Mouse (Mus musculus): Measurements from ENCODE around the gene Cpped1. TPM values are rescaled to one million over a fixed set of nuclear protein-coding genes. Genes with fewer than 3 reads are reported as not detected.

The Cpped1 gene
- polyA plus RNA-seq (2015; fragmentation: Nextera tagmentation; extraction: Ambion mirVana): 9.8 and 12.8 TPM in 2 replicates

DNA sequence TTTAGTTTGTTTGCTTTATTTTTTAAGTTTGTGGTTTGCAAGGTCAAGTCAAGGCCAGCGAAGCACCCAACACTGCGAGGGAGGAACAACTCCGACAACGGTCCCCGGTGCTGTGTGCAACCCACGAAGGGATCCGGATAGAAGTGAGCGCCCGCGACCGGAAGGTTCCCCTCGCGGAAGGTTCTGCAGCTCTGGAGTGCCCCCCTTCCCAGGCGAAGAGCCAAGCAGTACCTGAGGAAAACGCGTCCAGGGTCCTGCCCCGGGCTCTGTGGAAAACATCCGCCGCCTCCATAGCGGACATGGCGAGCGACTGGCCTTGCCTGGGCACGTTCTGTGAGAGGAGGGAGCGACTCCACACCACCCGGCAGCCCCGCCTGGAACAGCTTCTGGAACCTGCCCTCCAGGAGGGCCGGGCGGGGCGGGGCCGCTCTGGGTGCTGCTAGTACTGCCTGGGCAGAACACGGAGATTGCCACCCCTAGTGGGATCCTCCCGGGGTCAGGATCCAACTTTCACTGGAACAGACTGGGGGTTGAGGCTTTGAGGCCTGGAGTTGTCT, at the start of gene Cpped1:
Gene Cpped1 (minus strand): TSS at position 411 of the 557 bp plus-strand sequence.
- peak within 1 kb of the TSS; percentile 79 for H3K27ac ChIP-seq
- WGBS (ENCODE audit: insufficient replicate concordance): 1% methylated on average over 32 of the region's 32 CpGs
- peak within 1 kb of the TSS; percentile 79 for H3K4me2 ChIP-seq
- H3K4me3 ChIP-seq (replicated peaks): peak within 1 kb of the TSS; percentile 79
- ATAC-seq (ENCODE audit: low read depth): peak; percentile 96
- no peaks in the 10 kb centered on the region for H3K9me3 ChIP-seq (replicated peaks)
- H3K36me3 ChIP-seq: no peaks in the 10 kb centered on the region
- DNase-seq: peak; percentile 80
- 0 out of 2 replicates have a peak, but pooled peaks cover 3% of the 10 kb centered on the region for H3K27me3 ChIP-seq
- peak within 1 kb of the TSS; percentile 83 for H3K9ac ChIP-seq
- H3K4me1 ChIP-seq (replicated peaks): peaks cover 15% of the 10 kb centered on the region

DNA sequence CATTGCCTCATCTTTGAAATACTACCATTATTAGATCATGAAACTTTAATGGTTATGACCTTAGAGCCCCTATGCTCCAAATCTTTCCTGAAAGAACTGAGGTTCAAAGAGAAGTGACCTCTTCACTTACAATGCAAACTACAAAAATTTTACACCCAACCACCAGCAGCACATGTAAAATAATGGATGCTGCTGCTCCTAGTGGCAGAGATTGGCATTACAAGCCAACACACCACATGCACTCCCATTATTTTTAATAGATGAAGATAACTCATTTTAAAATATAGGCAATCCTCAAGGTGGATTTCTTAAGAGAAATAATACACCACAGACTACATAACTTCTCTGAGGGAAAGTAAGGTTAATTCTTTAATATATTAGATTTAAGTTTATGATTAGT, 31.2 kb upstream of the Cpped1 start:
- H3K9me3 ChIP-seq (replicated peaks): peaks cover 4% of the 10 kb centered on the region; the same call in 1 of the 2 replicates
- H3K4me1 ChIP-seq (replicated peaks): no peaks in the 10 kb centered on the region
- DNase-seq: peak; percentile 4
- no peak overlapping the region for H3K9ac ChIP-seq
- no peak overlapping the region for H3K4me2 ChIP-seq
- H3K4me3 ChIP-seq (replicated peaks): no peak overlapping the region
- no peaks in the 10 kb centered on the region for H3K36me3 ChIP-seq
- no peak for ATAC-seq (ENCODE audit: low read depth)
- H3K27me3 ChIP-seq: no peaks in the 10 kb centered on the region
- H3K27ac ChIP-seq: no peak overlapping the region

GRCm38 (mm10) chr16:11910801-11911200, 1.6 kb upstream of the Cpped1 start:
- H3K4me3 ChIP-seq (replicated peaks): no peak overlapping the region
- DNase-seq (no peak), ATAC-seq (ENCODE audit: low read depth) (no peak)
- 62% methylated on average over 3 of the region's 3 CpGs for WGBS (ENCODE audit: insufficient replicate concordance)
- no peaks in the 10 kb centered on the region for H3K36me3 ChIP-seq
- H3K4me1 ChIP-seq (replicated peaks): peaks cover 15% of the 10 kb centered on the region
- no peak overlapping the region for H3K4me2 ChIP-seq
- H3K27me3 ChIP-seq: 0 out of 2 replicates have a peak, but pooled peaks cover 5% of the 10 kb centered on the region
- no peaks in the 10 kb centered on the region for H3K9me3 ChIP-seq (replicated peaks)
- no peak overlapping the region for H3K27ac ChIP-seq
- H3K9ac ChIP-seq: no peak overlapping the region

DNA sequence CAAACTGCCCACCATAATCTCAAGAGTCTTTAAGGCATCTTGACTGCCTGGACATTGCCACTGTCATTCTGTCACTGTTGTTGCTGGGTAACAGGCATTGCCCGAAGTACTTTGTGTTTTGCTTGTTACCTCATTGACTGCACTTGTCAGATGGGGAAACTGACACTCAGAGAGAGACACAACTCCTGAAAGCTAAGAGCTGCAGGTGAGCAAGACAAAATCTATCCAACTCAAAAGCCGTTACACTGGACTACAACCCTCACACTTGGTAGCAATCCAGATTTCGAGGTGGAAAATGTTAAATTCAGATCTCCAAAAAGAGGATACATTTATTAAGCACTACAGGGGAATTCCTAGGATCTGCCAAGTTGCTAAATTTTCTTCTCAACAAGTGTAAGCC, 572 bp upstream of the Cpped1 start:
- no peak overlapping the region for H3K4me3 ChIP-seq (replicated peaks)
- no peaks in the 10 kb centered on the region for H3K36me3 ChIP-seq
- WGBS (ENCODE audit: insufficient replicate concordance): 60% methylated on average over 3 of the region's 3 CpGs
- 0 out of 2 replicates have a peak, but pooled peaks cover 5% of the 10 kb centered on the region for H3K27me3 ChIP-seq
- H3K4me1 ChIP-seq (replicated peaks): peaks cover 15% of the 10 kb centered on the region
- H3K9me3 ChIP-seq (replicated peaks): no peaks in the 10 kb centered on the region
- H3K4me2 ChIP-seq: peak overlapping the region; percentile 79
- no peak for DNase-seq
- peak overlapping the region; percentile 83; the same call in 1 of the 2 replicates for H3K9ac ChIP-seq
- ATAC-seq (ENCODE audit: low read depth): no peak
- no peak overlapping the region for H3K27ac ChIP-seq

- peak overlapping the region; percentile 79 for H3K27ac ChIP-seq
- peak overlapping the region; percentile 83 for H3K9ac ChIP-seq
- no peaks in the 10 kb centered on the region for H3K27me3 ChIP-seq
- ATAC-seq (ENCODE audit: low read depth) (peak; percentile 48), DNase-seq (no peak)
- peak overlapping the region; percentile 79 for H3K4me3 ChIP-seq (replicated peaks)
- H3K9me3 ChIP-seq (replicated peaks): no peaks in the 10 kb centered on the region
- no peaks in the 10 kb centered on the region for H3K36me3 ChIP-seq
- peak overlapping the region; percentile 79 for H3K4me2 ChIP-seq
- WGBS (ENCODE audit: insufficient replicate concordance): 19% methylated on average over 11 of the region's 11 CpGs
- peaks cover 15% of the 10 kb centered on the region for H3K4me1 ChIP-seq (replicated peaks)
These were observed 707 bp downstream of the Cpped1 start for GRCm38 (mm10) chr16:11908461-11909014.

- no peaks in the 10 kb centered on the region for H3K27me3 ChIP-seq
- peak overlapping the region; percentile 79 for H3K4me3 ChIP-seq (replicated peaks)
- DNase-seq (no peak), ATAC-seq (ENCODE audit: low read depth) (no peak)
- no peaks in the 10 kb centered on the region for H3K9me3 ChIP-seq (replicated peaks)
- peak overlapping the region; percentile 83 for H3K9ac ChIP-seq
- peak overlapping the region; percentile 79 for H3K4me2 ChIP-seq
- peaks cover 1% of the 10 kb centered on the region; the same call in 1 of the 2 replicates for H3K36me3 ChIP-seq
- peaks cover 15% of the 10 kb centered on the region for H3K4me1 ChIP-seq (replicated peaks)
- WGBS (ENCODE audit: insufficient replicate concordance): 78% methylated on average over 4 of the region's 4 CpGs
- H3K27ac ChIP-seq: no peak overlapping the region
These were observed 1.4 kb downstream of the Cpped1 start for GRCm38 (mm10) chr16:11907816-11908215.

GRCm38 (mm10) chr16:11906906-11907305, 2.3 kb downstream of the Cpped1 start:
- no peak for DNase-seq
- ATAC-seq (ENCODE audit: low read depth): no peak
- Histone ChIP-seq H3K4me1 (replicated peaks) (peaks cover 15% of the 10 kb centered on the region), H3K27me3 (no peaks in the 10 kb centered on the region), H3K9me3 (replicated peaks) (no peaks in the 10 kb centered on the region), H3K4me3 (replicated peaks) (no peak overlapping the region), H3K27ac (no peak overlapping the region), H3K9ac (no peak overlapping the region), H3K36me3 (peaks cover 3% of the 10 kb centered on the region; the same call in 1 of the 2 replicates), H3K4me2 (no peak overlapping the region)
- 77% methylated on average over 1 of the region's 1 CpGs for WGBS (ENCODE audit: insufficient replicate concordance)

GRCm38 (mm10) chr16:11905216-11905615, 4.0 kb downstream of the Cpped1 start:
- WGBS (ENCODE audit: insufficient replicate concordance): 80% methylated on average over 4 of the region's 4 CpGs
- H3K4me1 ChIP-seq (replicated peaks): peaks cover 15% of the 10 kb centered on the region
- no peak overlapping the region for H3K4me3 ChIP-seq (replicated peaks)
- no peaks in the 10 kb centered on the region for H3K27me3 ChIP-seq
- peaks cover 9% of the 10 kb centered on the region for H3K36me3 ChIP-seq
- H3K4me2 ChIP-seq: no peak overlapping the region
- ATAC-seq (ENCODE audit: low read depth) (no peak), DNase-seq (no peak)
- no peak overlapping the region for H3K27ac ChIP-seq
- H3K9me3 ChIP-seq (replicated peaks): no peaks in the 10 kb centered on the region
- no peak overlapping the region for H3K9ac ChIP-seq

DNA sequence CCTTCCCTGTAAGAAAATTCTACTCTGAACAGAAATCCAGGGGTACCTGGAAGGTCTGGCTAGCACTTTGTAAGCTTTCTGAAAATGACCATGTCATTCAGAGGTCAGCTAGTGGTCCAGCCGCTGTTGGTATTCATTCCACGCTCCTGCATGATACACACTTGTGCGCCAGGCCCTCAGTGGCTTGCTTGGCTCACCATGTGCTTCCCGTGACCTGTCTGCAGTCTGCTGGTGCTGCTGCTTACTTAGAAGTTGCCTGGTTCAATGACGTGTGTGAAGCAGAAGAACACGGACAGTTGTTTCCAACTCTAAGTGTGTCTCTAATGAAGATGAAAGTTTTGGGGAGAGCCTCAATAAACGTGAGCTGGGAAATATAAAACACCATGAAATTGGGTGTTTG, 7.2 kb downstream of the Cpped1 start:
- Histone ChIP-seq H3K27ac (no peak overlapping the region), H3K36me3 (peaks cover 12% of the 10 kb centered on the region), H3K9me3 (replicated peaks) (no peaks in the 10 kb centered on the region), H3K9ac (no peak overlapping the region), H3K4me1 (replicated peaks) (no peaks in the 10 kb centered on the region; the same call in 1 of the 2 replicates), H3K4me3 (replicated peaks) (no peak overlapping the region), H3K27me3 (no peaks in the 10 kb centered on the region), H3K4me2 (no peak overlapping the region)
- DNase-seq (no peak), ATAC-seq (ENCODE audit: low read depth) (no peak)
- 76% methylated on average over 7 of the region's 7 CpGs for WGBS (ENCODE audit: insufficient replicate concordance)

DNA sequence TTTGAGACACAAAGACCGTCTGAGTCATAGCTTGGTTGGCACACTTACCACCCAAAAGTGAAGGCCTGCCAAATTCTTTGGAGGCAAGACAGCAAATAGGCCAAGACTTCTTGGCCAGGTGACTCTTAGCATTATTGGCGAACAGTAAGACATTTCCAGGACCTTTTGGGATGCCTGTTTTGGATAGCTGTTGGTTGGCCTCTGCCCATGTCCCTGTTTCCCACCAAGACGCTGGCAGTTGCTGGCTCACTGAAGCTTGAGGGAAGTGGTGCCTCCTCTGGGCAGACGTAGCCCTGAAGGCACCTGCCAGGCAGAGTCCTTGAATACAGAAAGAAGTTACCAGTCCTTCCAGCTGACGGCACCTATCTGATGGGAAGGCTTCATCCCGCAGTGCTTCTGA, 8.9 kb downstream of the Cpped1 start:
- DNase-seq (no peak), ATAC-seq (ENCODE audit: low read depth) (no peak)
- H3K4me3 ChIP-seq (replicated peaks): no peak overlapping the region
- peaks cover 12% of the 10 kb centered on the region for H3K36me3 ChIP-seq
- no peak overlapping the region for H3K27ac ChIP-seq
- no peak overlapping the region for H3K4me2 ChIP-seq
- H3K4me1 ChIP-seq (replicated peaks): no peaks in the 10 kb centered on the region; the same call in 1 of the 2 replicates
- 82% methylated on average over 6 of the region's 6 CpGs for WGBS (ENCODE audit: insufficient replicate concordance)
- no peaks in the 10 kb centered on the region for H3K9me3 ChIP-seq (replicated peaks)
- H3K9ac ChIP-seq: no peak overlapping the region
- H3K27me3 ChIP-seq: no peaks in the 10 kb centered on the region

- Histone ChIP-seq H3K9me3 (replicated peaks) (no peaks in the 10 kb centered on the region), H3K27me3 (no peaks in the 10 kb centered on the region), H3K4me1 (replicated peaks) (no peaks in the 10 kb centered on the region; the same call in 1 of the 2 replicates), H3K36me3 (peaks cover 13% of the 10 kb centered on the region; the same call in 1 of the 2 replicates), H3K9ac (no peak overlapping the region), H3K27ac (no peak overlapping the region), H3K4me2 (no peak overlapping the region), H3K4me3 (replicated peaks) (no peak overlapping the region)
- ATAC-seq (ENCODE audit: low read depth) (no peak), DNase-seq (no peak)
- 82% methylated on average over 5 of the region's 5 CpGs for WGBS (ENCODE audit: insufficient replicate concordance)
These were observed 12.8 kb downstream of the Cpped1 start for GRCm38 (mm10) chr16:11896411-11896810.

GRCm38 (mm10) chr16:11894877-11895276, 14.4 kb downstream of the Cpped1 start:
- no peak overlapping the region for H3K27ac ChIP-seq
- no peak for DNase-seq
- WGBS (ENCODE audit: insufficient replicate concordance): 74% methylated on average over 3 of the region's 3 CpGs

More at GRCm38 (mm10) chr16:11894877-11895276, 14.4 kb downstream of the Cpped1 start:
- no peaks in the 10 kb centered on the region; the same call in 1 of the 2 replicates for H3K4me1 ChIP-seq (replicated peaks)
- H3K27me3 ChIP-seq: no peaks in the 10 kb centered on the region
- no peaks in the 10 kb centered on the region for H3K9me3 ChIP-seq (replicated peaks)
- 0 out of 2 replicates have a peak, but pooled peaks cover 6% of the 10 kb centered on the region for H3K36me3 ChIP-seq
- H3K9ac ChIP-seq: no peak overlapping the region
- H3K4me2 ChIP-seq: no peak overlapping the region
- no peak overlapping the region for H3K4me3 ChIP-seq (replicated peaks)
- ATAC-seq (ENCODE audit: low read depth): no peak

Data from liver, embryonic 13.5 days (tissue).